Mouse (Mus musculus) olfactory bulb, adult 2 months (tissue): ENCODE results near the gene Sbf2.

Source experiments
- CTCF ChIP-seq: fragments of 200-500 bp; IDR thresholded peaks from 2 replicates; pipeline ENCODE4 v1.5.1; 2012; ENCODE audit warnings: low read depth, mild to moderate bottlenecking, low read length, moderate library complexity; ENCODE audit not compliant: insufficient read depth
- POLR2A ChIP-seq: fragments of 200-500 bp; IDR thresholded peaks from 2 replicates; pipeline ENCODE4 v1.6.1; 2012; ENCODE audit warnings: mild to moderate bottlenecking, low read depth, low read length, moderate library complexity; ENCODE audit not compliant: insufficient read depth

GRCm38 (mm10) chr7:110557001-110557400 is 57.7 kb downstream of the Sbf2 start:
- no peak for TF ChIP-seq CTCF
- TF ChIP-seq POLR2A, result no peak
